Mouse (Mus musculus) stomach, embryonic 14.5 days (tissue): ENCODE results near the gene Ccser1. TPM values are rescaled to one million over a fixed set of nuclear protein-coding genes. Genes with fewer than 3 reads are reported as not detected.

Experiments
- ATAC-seq: fragments of 200-750 bp; cut with Nextera tagmentation; 2 replicates; pipeline ENCODE4 v1.8.0; 2017; ENCODE audit warnings: low read depth, moderate TSS enrichment; ENCODE audit not compliant: insufficient number of reproducible peaks, insufficient read depth, low FRiP score
- H3K27ac ChIP-seq: fragments of 300-500 bp; sonication (generic); 2 replicates; pipeline ENCODE4 v1.5.1; 2014; ENCODE audit warnings: mild to moderate bottlenecking, low read length, moderate library complexity, mixed read lengths
- H3K27me3 ChIP-seq: fragments of 300-500 bp; sonication (generic); 2 replicates; pipeline ENCODE4 v1.6.1; 2014; ENCODE audit warnings: low read length, control low read depth, mixed read lengths; ENCODE audit not compliant: control insufficient read depth, insufficient read depth
- H3K36me3 ChIP-seq: fragments of 300-500 bp; sonication (generic); 2 replicates; pipeline ENCODE4 v1.6.1; 2014; ENCODE audit warnings: mild to moderate bottlenecking, control low read depth, low read length, moderate library complexity, mixed read lengths; ENCODE audit not compliant: control insufficient read depth, insufficient read depth
- H3K4me1 ChIP-seq: fragments of 300-500 bp; sonication (generic); 2 replicates; pipeline ENCODE4 v1.6.1; 2014; ENCODE audit warnings: low read length, control low read depth, mixed read lengths; ENCODE audit not compliant: control insufficient read depth, insufficient read depth
- H3K4me2 ChIP-seq: fragments of 300-500 bp; sonication (generic); replicated peaks from 2 replicates; pipeline ENCODE4 v1.6.1; 2014; ENCODE audit warnings: low read depth, low read length, control low read depth
- H3K4me3 ChIP-seq: fragments of 300-500 bp; sonication (generic); 2 replicates; pipeline ENCODE4 v1.5.1; 2014; ENCODE audit warnings: low read depth, low read length, control low read depth
- H3K9ac ChIP-seq: fragments of 300-500 bp; sonication (generic); replicated peaks from 2 replicates; pipeline ENCODE4 v1.6.1; 2014; ENCODE audit warnings: low read depth, mild to moderate bottlenecking, control low read depth, low read length, moderate library complexity, mixed read lengths
- H3K9me3 ChIP-seq: fragments of 300-500 bp; sonication (generic); 2 replicates; pipeline ENCODE4 v1.6.1; 2016; ENCODE audit warnings: low read depth, low read length, control low read depth; ENCODE audit not compliant: control insufficient read depth
- WGBS: fragments of 180-500 bp; shearing (Covaris S2); extraction: QIAGEN DNeasy Blood & Tissue Kit; methylation state at CpG from one replicate; pipeline ENCODE4 v1.1.7; 2014; 5-methylcytosine and 5-hydroxymethylcytosine counted together
- polyA plus RNA-seq: library from polyadenylated mRNA; unstranded; fragments of >200 nt; fragmentation: Nextera tagmentation; extraction: Ambion mirVana; gene quantifications from 2 replicates; pipeline ENCODE4 v1.2.1, GENCODE M21; 2014

Ccser1 gene
- polyA plus RNA-seq, 1 experiment from 2014 or later: 5.8 TPM

DNA sequence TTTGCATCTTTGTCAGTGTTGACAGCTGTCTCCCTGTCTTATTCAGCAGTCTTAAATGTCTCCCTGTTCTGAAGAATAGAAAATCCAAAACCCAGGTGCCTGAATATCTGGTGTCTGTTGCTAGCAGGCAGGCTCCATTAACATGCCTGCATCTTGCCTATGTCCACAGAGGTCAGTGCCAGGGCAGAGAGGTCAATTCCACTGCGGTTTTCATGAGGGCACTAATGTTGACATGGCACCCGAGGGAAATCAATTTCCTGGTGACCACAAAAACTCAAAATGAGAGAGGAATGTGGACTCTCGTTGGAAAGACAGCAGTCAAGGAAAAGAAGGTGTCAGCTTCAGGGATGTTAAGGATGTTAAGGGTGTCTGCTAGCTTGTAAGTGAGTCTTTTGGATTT lies 983.7 kb downstream of the Ccser1 start:
- ATAC-seq: no peak
- WGBS: 10% methylated on average over 3 of the region's 3 CpGs
- no peaks in the 10 kb centered on the region for H3K9me3 ChIP-seq
- no peak overlapping the region for H3K9ac ChIP-seq
- H3K36me3 ChIP-seq: no peaks in the 10 kb centered on the region
- H3K4me2 ChIP-seq: no peak overlapping the region
- no peak overlapping the region for H3K4me3 ChIP-seq
- H3K4me1 ChIP-seq: no peaks in the 10 kb centered on the region
- no peaks in the 10 kb centered on the region for H3K27me3 ChIP-seq
- no peak overlapping the region for H3K27ac ChIP-seq

- WGBS: 75% methylated on average over 6 of the region's 6 CpGs
- Histone ChIP-seq H3K4me2 (no peak overlapping the region), H3K27me3 (no peaks in the 10 kb centered on the region), H3K9me3 (no peaks in the 10 kb centered on the region), H3K27ac (no peak overlapping the region), H3K4me3 (no peak overlapping the region), H3K36me3 (no peaks in the 10 kb centered on the region), H3K9ac (no peak overlapping the region), H3K4me1 (no peaks in the 10 kb centered on the region)
- no peak for ATAC-seq
These were observed 1016.5 kb downstream of the Ccser1 start for GRCm38 (mm10) chr6:62196496-62197188.

DNA sequence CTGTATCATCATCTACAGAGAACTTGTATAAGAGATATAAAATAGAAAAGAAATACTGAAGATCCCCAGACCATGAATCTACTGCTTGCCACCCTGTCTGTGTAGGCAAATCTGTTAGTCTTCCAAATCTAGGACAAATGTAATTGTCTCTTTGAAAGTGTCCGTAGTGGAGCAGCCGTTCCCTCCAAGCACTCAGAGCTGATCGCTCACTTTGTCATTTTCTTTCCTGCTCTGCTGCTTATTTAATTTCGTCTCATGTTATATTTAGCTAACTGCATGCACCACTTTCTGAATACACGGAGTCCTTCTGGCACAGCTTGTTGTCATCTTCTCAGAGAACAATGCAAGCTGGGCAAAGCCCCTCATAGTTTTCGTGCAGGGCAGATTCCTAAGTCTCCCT lies 1018.6 kb downstream of the Ccser1 start:
- Histone ChIP-seq H3K36me3 (no peaks in the 10 kb centered on the region), H3K9me3 (no peaks in the 10 kb centered on the region), H3K4me3 (no peak overlapping the region), H3K27ac (no peak overlapping the region), H3K4me2 (no peak overlapping the region), H3K9ac (no peak overlapping the region), H3K27me3 (no peaks in the 10 kb centered on the region), H3K4me1 (no peaks in the 10 kb centered on the region)
- ATAC-seq: no peak
- WGBS: 62% methylated on average over 6 of the region's 6 CpGs

DNA sequence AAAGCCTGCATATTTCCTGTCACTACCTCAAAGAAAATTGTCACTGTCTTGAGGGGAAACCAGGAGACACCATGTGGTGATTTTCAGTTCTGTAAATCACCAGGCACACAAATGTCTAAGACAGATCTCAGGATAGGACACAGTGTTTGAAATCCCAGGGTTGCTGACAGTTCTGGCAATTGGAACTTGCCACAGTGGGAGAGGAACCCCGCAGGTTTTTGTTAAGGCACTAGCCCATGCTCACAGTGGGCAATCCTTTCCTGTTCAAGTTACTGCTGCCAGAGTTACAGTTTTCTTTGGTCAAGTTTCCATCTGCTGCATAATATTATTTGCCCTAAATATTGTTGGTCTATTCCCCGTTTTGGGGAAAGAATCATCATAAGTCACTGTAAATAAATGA lies 1024.9 kb downstream of the Ccser1 start:
- Histone ChIP-seq H3K4me2 (no peak overlapping the region), H3K4me3 (no peak overlapping the region)
- WGBS: 61% methylated on average over 2 of the region's 2 CpGs

GRCm38 (mm10) chr6:62221856-62222255 lies 1041.7 kb downstream of the Ccser1 start:
- no peak overlapping the region for H3K4me2 ChIP-seq
- H3K4me3 ChIP-seq: no peak overlapping the region
- H3K36me3 ChIP-seq: no peaks in the 10 kb centered on the region
- no peak for ATAC-seq
- no peak overlapping the region for H3K9ac ChIP-seq
- no peaks in the 10 kb centered on the region for H3K9me3 ChIP-seq
- no peaks in the 10 kb centered on the region for H3K27me3 ChIP-seq
- no peak overlapping the region for H3K27ac ChIP-seq
- 41% methylated on average over 1 of the region's 1 CpGs for WGBS
- H3K4me1 ChIP-seq: no peaks in the 10 kb centered on the region

More for the DNA sequence above, 1024.9 kb downstream of the Ccser1 start:
- Histone ChIP-seq H3K36me3 (no peaks in the 10 kb centered on the region), H3K9me3 (no peaks in the 10 kb centered on the region), H3K27ac (no peak overlapping the region), H3K27me3 (no peaks in the 10 kb centered on the region), H3K9ac (no peak overlapping the region), H3K4me1 (no peaks in the 10 kb centered on the region)
- no peak for ATAC-seq

DNA sequence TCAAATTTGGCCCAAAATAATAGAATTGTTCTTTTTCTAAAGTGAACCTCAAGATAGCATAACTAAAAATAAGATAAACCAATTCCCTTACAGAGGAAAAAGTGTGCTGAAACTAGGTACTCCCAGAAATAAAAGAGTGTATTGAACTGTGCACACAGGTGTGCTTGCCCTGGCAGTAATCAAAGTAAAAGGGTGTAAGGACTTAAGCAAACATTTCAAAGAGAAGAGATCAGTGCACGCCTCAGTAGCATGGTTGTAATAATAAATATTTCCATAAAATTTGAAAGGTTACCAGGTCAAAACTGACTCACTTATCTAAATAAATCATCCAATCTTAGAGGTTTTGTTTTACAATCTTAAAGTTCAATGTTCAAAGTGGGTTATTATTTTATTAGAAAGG lies 1083.8 kb downstream of the Ccser1 start:
- ATAC-seq: no peak
- no peaks in the 10 kb centered on the region for H3K9me3 ChIP-seq
- WGBS: 32% methylated on average over 1 of the region's 1 CpGs

GRCm38 (mm10) chr6:62264525-62264924 lies 1084.4 kb downstream of the Ccser1 start:
- Histone ChIP-seq H3K27ac (no peak overlapping the region), H3K4me3 (no peak overlapping the region), H3K27me3 (no peaks in the 10 kb centered on the region), H3K4me1 (no peaks in the 10 kb centered on the region), H3K4me2 (no peak overlapping the region), H3K9ac (no peak overlapping the region), H3K9me3 (no peaks in the 10 kb centered on the region), H3K36me3 (no peaks in the 10 kb centered on the region)
- ATAC-seq: no peak
- 67% methylated on average over 1 of the region's 1 CpGs for WGBS

More for the DNA sequence above, 1083.8 kb downstream of the Ccser1 start:
- Histone ChIP-seq H3K4me1 (no peaks in the 10 kb centered on the region), H3K36me3 (no peaks in the 10 kb centered on the region), H3K27ac (no peak overlapping the region), H3K9ac (no peak overlapping the region), H3K4me2 (no peak overlapping the region), H3K4me3 (no peak overlapping the region), H3K27me3 (no peaks in the 10 kb centered on the region)

GRCm38 (mm10) chr6:62281256-62281655 lies 1101.1 kb downstream of the Ccser1 start:
- ATAC-seq: no peak
- no peak overlapping the region for H3K9ac ChIP-seq
- H3K4me1 ChIP-seq: no peaks in the 10 kb centered on the region

More at GRCm38 (mm10) chr6:62281256-62281655, 1101.1 kb downstream of the Ccser1 start:
- 86% methylated on average over 3 of the region's 3 CpGs for WGBS
- H3K4me2 ChIP-seq: no peak overlapping the region
- no peaks in the 10 kb centered on the region for H3K9me3 ChIP-seq
- H3K4me3 ChIP-seq: no peak overlapping the region
- no peaks in the 10 kb centered on the region for H3K36me3 ChIP-seq
- no peaks in the 10 kb centered on the region for H3K27me3 ChIP-seq
- no peak overlapping the region for H3K27ac ChIP-seq
